Mouse (Mus musculus) limb, embryonic 15.5 days (tissue): ENCODE measurements at regions not wholly inside any gene's neighbourhood (a gene's known extent, or its start where the extent isn't known, plus 50 kb on each side); places are given as distances from the start of the nearest gene placed in this dataset. TPM values are rescaled to one million over a fixed set of nuclear protein-coding genes. Genes with fewer than 3 reads are reported as not detected.

Experiments
- ATAC-seq: fragments of 200-750 bp; cut with Nextera tagmentation; 2 replicates; pipeline ENCODE4 v1.8.0; 2017; ENCODE audit warnings: low read depth, moderate TSS enrichment; ENCODE audit not compliant: insufficient number of reproducible peaks, low FRiP score, low TSS enrichment
- H3K27ac ChIP-seq: fragments of 300-500 bp; sonication (generic); 2 replicates; pipeline ENCODE4 v1.5.1; 2015; ENCODE audit warnings: moderate library complexity, mild to moderate bottlenecking, inconsistent platforms
- H3K27me3 ChIP-seq: fragments of 300-500 bp; sonication (generic); 2 replicates; pipeline ENCODE4 v1.6.1; 2015; ENCODE audit warnings: inconsistent platforms
- H3K36me3 ChIP-seq: fragments of 300-500 bp; sonication (generic); 2 replicates; pipeline ENCODE4 v1.6.1; 2015; ENCODE audit warnings: inconsistent platforms
- H3K4me1 ChIP-seq: fragments of 300-500 bp; sonication (generic); 2 replicates; pipeline ENCODE4 v1.6.1; 2015; ENCODE audit warnings: inconsistent platforms
- H3K4me2 ChIP-seq: fragments of 300-500 bp; sonication (generic); 2 replicates; pipeline ENCODE4 v1.6.1; 2015; ENCODE audit warnings: mild to moderate bottlenecking, inconsistent platforms
- H3K4me3 ChIP-seq: fragments of 300-500 bp; sonication (generic); 2 replicates; pipeline ENCODE4 v1.5.1; 2015; ENCODE audit warnings: mild to moderate bottlenecking, inconsistent platforms
- H3K9ac ChIP-seq: fragments of 300-500 bp; sonication (generic); 2 replicates; pipeline ENCODE4 v1.6.1; 2015; ENCODE audit warnings: inconsistent platforms
- H3K9me3 ChIP-seq: fragments of 300-500 bp; sonication (generic); 2 replicates; pipeline ENCODE4 v1.6.1; 2016; ENCODE audit warnings: inconsistent platforms
- WGBS: fragments of 180-500 bp; shearing (Covaris S2); methylation state at CpG from one replicate; pipeline ENCODE4 v1.1.7; 2015; 5-methylcytosine and 5-hydroxymethylcytosine counted together
- microRNA-seq: library from miRNA; unstranded; fragments of <30 nt; microRNA quantifications from one replicate; pipeline ENCODE4, GENCODE M21; 2016

DNA sequence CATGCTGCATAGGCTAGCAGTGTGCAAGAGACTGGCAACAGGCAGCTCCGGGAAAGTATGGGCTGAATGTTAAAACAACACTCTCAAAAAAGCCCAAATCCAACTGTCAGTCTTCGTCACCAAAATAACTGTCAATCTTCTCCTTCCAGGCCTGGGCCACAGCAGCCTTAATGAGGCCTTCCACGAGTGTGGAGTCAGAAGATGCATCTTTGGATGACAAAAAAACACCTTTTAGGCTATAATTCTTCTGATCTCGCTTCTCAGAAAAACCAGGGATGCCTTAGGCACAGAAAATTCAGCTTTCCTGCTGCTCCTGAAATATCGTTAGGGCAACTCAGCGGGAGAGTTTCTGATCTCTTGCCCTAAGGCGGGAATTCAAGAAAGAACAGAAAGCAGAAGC, 82.2 kb upstream of the Zpld1 start:
- H3K9me3 ChIP-seq: no peaks in the 10 kb centered on the region
- no peak overlapping the region for H3K4me3 ChIP-seq
- no peaks in the 10 kb centered on the region for H3K4me1 ChIP-seq
- no peaks in the 10 kb centered on the region for H3K36me3 ChIP-seq
- ATAC-seq: no peak
- no peak overlapping the region for H3K9ac ChIP-seq
- no peaks in the 10 kb centered on the region for H3K27me3 ChIP-seq
- no peak overlapping the region for H3K4me2 ChIP-seq
- no peak overlapping the region for H3K27ac ChIP-seq
- 57% methylated on average over 7 of the region's 7 CpGs for WGBS

DNA sequence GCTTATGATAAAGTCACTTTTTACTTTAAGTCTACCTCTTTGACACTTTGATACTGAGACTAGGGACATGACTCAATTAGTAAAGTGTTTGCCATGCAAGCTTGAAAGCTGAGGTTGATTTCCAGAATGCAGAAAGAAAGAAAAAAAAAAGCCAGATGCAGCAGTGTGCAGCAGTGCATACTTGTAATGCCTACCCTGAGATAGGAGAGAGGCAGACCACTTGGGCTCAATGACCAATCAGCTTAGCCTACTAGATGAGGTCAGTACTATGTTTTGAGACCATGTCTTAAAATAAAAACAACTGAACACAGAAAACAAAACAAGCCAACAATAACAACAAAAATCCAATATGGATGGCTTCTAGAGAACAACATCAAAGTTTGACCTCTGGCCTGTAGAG, 81.4 kb upstream of the Zpld1 start:
- no peak overlapping the region for H3K4me2 ChIP-seq
- H3K4me1 ChIP-seq: no peaks in the 10 kb centered on the region
- H3K4me3 ChIP-seq: no peak overlapping the region
- no peak for ATAC-seq
- no peak overlapping the region for H3K9ac ChIP-seq
- no peaks in the 10 kb centered on the region for H3K9me3 ChIP-seq
- H3K27me3 ChIP-seq: no peaks in the 10 kb centered on the region
- H3K27ac ChIP-seq: no peak overlapping the region
- no peaks in the 10 kb centered on the region for H3K36me3 ChIP-seq

DNA sequence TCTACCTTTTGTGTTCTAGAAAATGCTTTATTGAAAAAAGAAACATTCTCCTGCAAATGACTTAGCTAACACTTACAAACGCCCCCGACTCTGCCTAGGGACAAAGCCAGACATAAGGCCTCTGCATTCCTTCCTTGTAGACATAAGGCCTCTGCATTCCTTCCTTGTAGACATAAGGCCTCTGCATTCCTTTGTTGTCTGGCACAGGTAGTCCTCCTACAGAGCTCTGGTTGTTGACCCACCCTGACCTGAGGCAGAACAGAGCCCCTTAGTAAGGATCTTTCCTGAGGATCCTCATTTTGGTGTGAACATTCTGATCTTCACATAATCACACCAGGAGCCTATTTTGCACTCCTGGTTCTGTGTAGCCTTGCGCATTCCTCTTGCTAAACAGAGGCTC, 80.9 kb upstream of the Zpld1 start:
- ATAC-seq: no peak
- no peak overlapping the region for H3K27ac ChIP-seq
- H3K9ac ChIP-seq: no peak overlapping the region
- 69% methylated on average over 3 of the region's 3 CpGs for WGBS
- no peaks in the 10 kb centered on the region for H3K27me3 ChIP-seq
- H3K9me3 ChIP-seq: no peaks in the 10 kb centered on the region
- H3K4me2 ChIP-seq: no peak overlapping the region
- H3K4me1 ChIP-seq: no peaks in the 10 kb centered on the region
- no peak overlapping the region for H3K4me3 ChIP-seq
- no peaks in the 10 kb centered on the region for H3K36me3 ChIP-seq

DNA sequence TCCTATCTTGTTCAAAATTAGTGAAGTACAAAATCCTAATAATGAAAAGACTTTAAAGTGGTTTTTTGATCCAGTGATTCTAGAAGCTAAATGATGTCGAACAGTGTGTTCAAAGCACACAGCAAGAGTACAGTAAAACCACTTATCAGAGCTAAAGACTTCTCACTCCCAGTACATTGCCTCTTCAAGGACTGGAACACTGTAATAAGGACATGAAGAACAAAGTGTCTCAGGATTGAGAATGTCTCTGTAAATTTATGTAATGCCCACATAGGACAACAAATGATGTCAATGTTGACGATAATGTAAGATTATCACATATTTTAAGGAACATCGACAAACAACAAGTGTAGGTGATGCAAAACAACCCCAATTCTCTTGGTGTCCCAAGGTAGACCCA, 78.1 kb upstream of the Zpld1 start:
- ATAC-seq: no peak
- no peaks in the 10 kb centered on the region for H3K27me3 ChIP-seq
- 95% methylated on average over 3 of the region's 3 CpGs for WGBS
- H3K4me2 ChIP-seq: no peak overlapping the region
- no peaks in the 10 kb centered on the region for H3K9me3 ChIP-seq
- no peaks in the 10 kb centered on the region for H3K4me1 ChIP-seq
- no peak overlapping the region for H3K27ac ChIP-seq
- H3K36me3 ChIP-seq: no peaks in the 10 kb centered on the region
- no peak overlapping the region for H3K9ac ChIP-seq
- H3K4me3 ChIP-seq: no peak overlapping the region

DNA sequence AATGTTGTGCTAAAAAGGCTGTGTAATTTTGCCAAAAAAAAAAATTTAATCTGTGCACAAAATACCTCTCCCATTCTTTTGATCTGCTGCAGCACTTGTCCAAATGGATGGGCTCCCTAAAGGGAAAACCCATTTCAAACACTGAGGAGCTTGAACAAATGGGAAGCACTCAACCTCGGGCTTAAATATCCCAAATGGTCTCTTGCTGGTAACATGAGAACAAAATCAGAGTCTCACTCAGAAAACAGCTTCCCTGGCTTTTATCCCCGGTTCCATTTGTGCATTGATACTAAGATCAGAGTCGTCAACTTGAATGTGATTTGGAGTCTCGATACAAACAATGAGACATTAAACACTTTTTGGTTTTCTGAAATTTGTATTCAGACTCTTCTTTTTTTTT, 59.9 kb upstream of the Zpld1 start:
- WGBS: 49% methylated on average over 4 of the region's 4 CpGs
- H3K36me3 ChIP-seq: no peaks in the 10 kb centered on the region
- H3K9ac ChIP-seq: no peak overlapping the region
- H3K27ac ChIP-seq: no peak overlapping the region
- H3K27me3 ChIP-seq: no peaks in the 10 kb centered on the region
- ATAC-seq: no peak
- no peak overlapping the region for H3K4me3 ChIP-seq
- H3K9me3 ChIP-seq: no peaks in the 10 kb centered on the region
- H3K4me1 ChIP-seq: no peaks in the 10 kb centered on the region
- H3K4me2 ChIP-seq: no peak overlapping the region

DNA sequence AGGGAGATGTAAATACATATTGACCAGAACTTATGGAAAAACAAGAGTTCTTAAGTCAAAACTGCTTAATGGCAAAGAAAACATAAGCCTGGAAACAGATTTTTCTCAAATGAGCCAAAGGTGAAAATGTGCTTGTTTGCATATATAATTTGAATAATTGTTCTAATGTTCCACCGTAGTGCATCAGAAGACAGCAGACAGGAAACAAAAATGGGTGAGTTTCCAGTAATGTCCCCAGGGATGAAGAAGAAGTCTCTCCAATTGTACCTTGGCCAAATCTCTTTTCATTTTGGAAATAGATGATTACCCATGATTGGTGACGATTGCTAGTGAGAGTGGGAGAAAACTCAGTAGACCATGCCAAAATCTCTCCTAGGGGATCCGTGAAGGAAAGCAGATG, 58.3 kb upstream of the Zpld1 start:
- ATAC-seq: no peak
- Histone ChIP-seq H3K9ac (no peak overlapping the region), H3K36me3 (no peaks in the 10 kb centered on the region), H3K4me1 (no peaks in the 10 kb centered on the region), H3K9me3 (no peaks in the 10 kb centered on the region), H3K4me3 (no peak overlapping the region), H3K27ac (no peak overlapping the region), H3K27me3 (no peaks in the 10 kb centered on the region), H3K4me2 (no peak overlapping the region)
- WGBS: 59% methylated on average over 3 of the region's 3 CpGs

Small RNAs in the stretch of these regions (microRNA-seq; reads per million reads assigned to microRNA genes)
- gene Mir5118: not detected
